Mouse (Mus musculus) lung, adult 2 months (tissue): ENCODE measurements around the gene Usp38. TPM values are rescaled to one million over a fixed set of nuclear protein-coding genes. Genes with fewer than 3 reads are reported as not detected.
"Not testable (repeated sequence)": the region's sequence is repeated elsewhere in the genome, so short reads cannot be mapped to it uniquely, and the experiment has no call there.

ENCODE experiments used
- DNase-seq: peaks from one replicate; pipeline ENCODE4 v3.0.0; 2022
- H3K4me1 ChIP-seq: fragments of 200-500 bp; 2 replicates; pipeline ENCODE4 v1.6.1; 2011; ENCODE audit warnings: low read length; ENCODE audit not compliant: control insufficient read depth, insufficient read depth
- H3K4me3 ChIP-seq: fragments of 200-500 bp; replicated peaks from 2 replicates; pipeline ENCODE3; 2011; ENCODE audit warnings: low read depth, mild to moderate bottlenecking, control low read depth, low read length; ENCODE audit errors: extremely low read depth
- CTCF ChIP-seq: fragments of 200-500 bp; IDR thresholded peaks from 2 replicates; pipeline ENCODE4 v1.5.1; 2011; ENCODE audit warnings: mild to moderate bottlenecking, low read length, control low read depth; ENCODE audit not compliant: insufficient read depth
- POLR2A ChIP-seq: fragments of 200-500 bp; IDR thresholded peaks from 2 replicates; pipeline ENCODE4 v1.6.1; 2011; ENCODE audit warnings: low read depth, mild to moderate bottlenecking, control low read depth, low read length, borderline replicate concordance; ENCODE audit errors: extremely low read depth
- WGBS: fragments of 180-500 bp; shearing (Covaris S2); methylation state at CpG from one replicate; pipeline ENCODE4 v1.1.7; 2018; 5-methylcytosine and 5-hydroxymethylcytosine counted together
- polyA plus RNA-seq: library from polyadenylated mRNA; depleted of rRNA; stranded (reverse); fragments of >200 nt; gene quantifications from 2 replicates; pipeline ENCODE4 v1.2.3, GENCODE M21; 2012; rRNA removed

The Usp38 gene
- polyA plus RNA-seq: 8.1 and 8.8 TPM in 2 replicates

- Histone ChIP-seq H3K4me3 (peak within 1 kb of the TSS; percentile 72), H3K4me1 (peaks cover 6% of the 10 kb centered on the region)
- peak; percentile 98 for DNase-seq
- TF ChIP-seq POLR2A (peak; percentile 97), CTCF (no peak)
- WGBS: 2% methylated on average over 57 of the region's 57 CpGs
Measured at GRCm38 (mm10) chr8:81014789-81015699, at the start of gene Usp38. Gene Usp38 (minus strand): TSS chr8:81014928.

GRCm38 (mm10) chr8:81062566-81062965 lies 47.8 kb upstream of the Usp38 start:
- DNase-seq: no peak
- TF ChIP-seq CTCF (no peak), POLR2A (no peak)
- no peaks in the 10 kb centered on the region for H3K4me1 ChIP-seq
- H3K4me3 ChIP-seq: no peak overlapping the region
- 56% methylated on average over 3 of the region's 3 CpGs for WGBS

- 3% methylated on average over 3 of the region's 3 CpGs for WGBS
- Histone ChIP-seq H3K4me3 (no peak overlapping the region), H3K4me1 (no peaks in the 10 kb centered on the region)
- TF ChIP-seq POLR2A (no peak), CTCF (no peak)
- no peak for DNase-seq
Measured at GRCm38 (mm10) chr8:81061950-81062349, 47.2 kb upstream of the Usp38 start.

- DNase-seq: no peak
- WGBS: 44% methylated on average over 3 of the region's 3 CpGs
- no peaks in the 10 kb centered on the region for H3K4me1 ChIP-seq
- H3K4me3 ChIP-seq: no peak overlapping the region
- no peak for TF ChIP-seq POLR2A
- TF ChIP-seq CTCF: no peak
Measured at GRCm38 (mm10) chr8:81044201-81044600, 29.5 kb upstream of the Usp38 start.

- H3K4me1 ChIP-seq: no peaks in the 10 kb centered on the region
- WGBS: 33% methylated on average over 2 of the region's 2 CpGs
- H3K4me3 ChIP-seq: no peak overlapping the region
- TF ChIP-seq CTCF (no peak), POLR2A (no peak)
- DNase-seq: no peak
Measured at GRCm38 (mm10) chr8:81027991-81028390, 13.3 kb upstream of the Usp38 start.

- not testable (repeated sequence) for H3K4me3 ChIP-seq, H3K4me1 ChIP-seq, DNase-seq
- whole genome bisulfite sequencing: 83% methylated on average over 8 of the region's 8 CpGs
Measured at GRCm38 (mm10) chr8:81017548-81017947, 2.8 kb upstream of the Usp38 start.

- DNase-seq: peak; percentile 33
Measured at GRCm38 (mm10) chr8:81013811-81014530, 757 bp downstream of the Usp38 start.

GRCm38 (mm10) chr8:81012699-81013098 lies 2.0 kb downstream of the Usp38 start:
- peaks cover 6% of the 10 kb centered on the region for H3K4me1 ChIP-seq
- peak overlapping the region; percentile 32 for H3K4me3 ChIP-seq
- TF ChIP-seq CTCF (no peak), POLR2A (no peak)
- 40% methylated on average over 2 of the region's 2 CpGs for WGBS
- no peak for DNase-seq

More at GRCm38 (mm10) chr8:81013811-81014530, 757 bp downstream of the Usp38 start:
- WGBS: under 1% methylated on average over 45 of the region's 45 CpGs
- H3K4me1 ChIP-seq: peaks cover 6% of the 10 kb centered on the region
- H3K4me3 ChIP-seq: peak overlapping the region; percentile 72
- TF ChIP-seq CTCF: no peak
- TF ChIP-seq POLR2A: no peak

GRCm38 (mm10) chr8:81012031-81012560 lies 2.6 kb downstream of the Usp38 start:
- Histone ChIP-seq H3K4me1 (peaks cover 6% of the 10 kb centered on the region), H3K4me3 (peak overlapping the region; percentile 54)
- TF ChIP-seq POLR2A (no peak), CTCF (no peak)
- 44% methylated on average over 4 of the region's 4 CpGs for WGBS
- DNase-seq: no peak

GRCm38 (mm10) chr8:81010386-81010785 lies 4.3 kb downstream of the Usp38 start:
- no peak for DNase-seq
- Histone ChIP-seq H3K4me1 (peaks cover 6% of the 10 kb centered on the region), H3K4me3 (no peak overlapping the region)
- WGBS: 66% methylated on average over 5 of the region's 5 CpGs
- TF ChIP-seq CTCF: no peak
- no peak for TF ChIP-seq POLR2A
